Mouse (Mus musculus) regulatory T cell (primary cell): ENCODE data around the gene Spcs2.

Experiments
- in situ Hi-C: fragments of 300-600 bp; cut with MboI, MseI; formaldehyde crosslinking; loops from one replicate; pipeline ENCODE4 v1.15.1; 2025; ENCODE audit warnings: high pct_unique_total_duplicates

The Spcs2 gene

DNA sequence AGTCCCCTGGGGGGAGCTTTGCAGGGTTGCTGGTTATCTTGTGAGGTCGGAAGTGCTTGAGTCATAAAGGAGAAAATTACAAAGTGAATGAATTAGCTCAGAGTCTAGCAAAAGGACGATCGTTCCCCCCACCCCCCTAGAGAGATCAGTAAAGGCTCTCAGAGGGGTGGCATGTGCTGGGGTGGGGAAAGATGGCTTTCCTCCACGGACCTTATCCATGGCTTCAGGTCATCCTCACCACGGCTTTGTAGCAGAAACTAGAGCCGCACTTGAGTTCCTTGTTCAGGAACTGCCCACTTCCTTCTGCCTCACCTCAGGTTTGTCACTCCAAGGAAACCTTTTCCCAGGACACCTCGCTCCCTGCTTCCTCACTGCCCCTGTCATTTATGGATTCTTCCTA lies at the start of gene Spcs2:
Spcs2 (minus strand) TSS at position 101 of the 400 bp plus-strand sequence.
- in situ Hi-C loops: no loop called here

DNA sequence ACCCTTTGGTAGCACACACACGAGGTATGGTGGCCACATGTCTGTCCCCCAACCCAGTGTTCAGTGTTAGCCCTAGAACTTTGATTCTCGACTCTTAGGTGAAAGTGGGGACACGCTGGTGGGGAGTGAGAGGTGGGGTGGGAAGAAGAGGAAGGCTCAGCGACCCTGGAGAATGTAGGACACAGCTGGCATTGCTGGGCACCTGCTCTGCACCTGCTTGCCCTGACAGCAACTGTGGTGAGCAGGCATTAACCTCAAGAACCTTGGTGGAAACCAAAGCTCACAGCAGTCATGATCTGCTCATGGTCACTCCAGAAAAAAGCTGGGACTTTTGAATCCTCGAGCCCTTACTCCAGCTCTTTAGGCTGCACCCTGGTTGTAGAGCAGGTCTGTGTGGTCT lies 47.8 kb upstream of the Spcs2 start:
- in situ Hi-C loops: no loop called here

DNA sequence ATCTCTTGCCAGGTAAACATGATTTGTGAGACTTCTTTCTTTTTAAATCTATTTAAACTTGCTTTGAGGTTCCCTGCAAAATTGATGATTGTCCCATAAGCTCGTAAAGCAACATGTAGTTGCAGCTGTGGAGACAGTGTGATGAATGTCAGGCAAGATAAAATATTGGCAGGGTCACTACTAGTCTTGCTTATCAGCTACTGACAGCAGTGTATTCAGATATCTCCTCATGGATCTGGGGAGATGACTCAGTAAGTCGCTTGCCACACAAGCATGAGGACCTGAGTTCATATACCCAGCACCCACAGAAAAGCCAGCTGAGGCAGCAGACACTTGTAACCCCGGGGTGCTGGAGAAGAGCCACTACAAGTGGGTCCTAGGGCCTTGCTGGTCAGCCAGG lies 44.2 kb upstream of the Spcs2 start:
- in situ Hi-C loops: no loop called here

DNA sequence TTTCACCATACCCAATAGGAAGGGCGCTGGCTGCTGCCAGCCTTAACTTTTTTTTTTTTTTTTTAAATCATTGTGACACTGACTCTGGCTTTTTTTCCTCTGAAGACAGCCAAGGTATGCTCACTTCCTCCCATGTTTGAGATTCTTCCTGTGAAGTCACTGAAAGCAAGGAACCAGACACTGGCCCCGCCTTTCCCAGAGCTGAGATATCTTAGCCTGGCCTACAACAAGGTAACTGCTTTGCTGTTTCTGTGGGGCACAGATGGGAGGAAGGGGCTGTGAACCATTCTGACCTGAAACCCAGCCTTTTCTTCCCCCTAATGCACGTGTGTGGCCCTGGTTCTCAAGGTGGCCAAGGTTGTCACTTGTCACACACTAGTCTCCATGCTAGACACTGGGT lies 43.1 kb upstream of the Spcs2 start:
- in situ Hi-C loops: no loop called here

DNA sequence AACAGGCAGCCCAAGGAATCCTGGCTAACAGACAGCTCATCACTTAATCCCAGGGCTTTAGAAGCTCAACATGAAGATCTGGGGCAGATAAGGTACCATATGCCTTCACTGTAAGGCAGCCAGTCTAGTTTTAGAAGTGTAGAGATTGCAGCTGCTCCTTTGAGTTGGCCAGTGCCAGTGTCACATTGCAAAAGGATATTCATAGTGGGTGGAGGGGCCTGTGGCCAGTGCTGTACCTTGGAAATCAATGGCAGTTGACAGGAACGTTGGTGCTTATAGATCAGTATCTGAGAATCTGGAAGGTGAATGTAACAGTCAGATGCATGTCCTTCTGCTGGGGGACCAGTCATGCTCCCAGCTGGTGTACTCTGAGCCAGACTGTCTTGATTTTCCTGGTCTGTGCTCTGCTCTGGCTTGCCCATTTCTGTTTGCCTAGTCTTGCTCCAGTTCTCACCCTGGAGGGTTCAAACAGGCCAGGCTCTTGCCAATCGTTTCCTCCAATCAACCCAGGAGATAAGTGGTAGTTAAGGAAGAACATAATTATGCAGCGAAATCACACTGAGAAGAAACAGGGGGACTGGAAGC lies 41.3 kb upstream of the Spcs2 start:
- in situ Hi-C loops: no loop called here

DNA sequence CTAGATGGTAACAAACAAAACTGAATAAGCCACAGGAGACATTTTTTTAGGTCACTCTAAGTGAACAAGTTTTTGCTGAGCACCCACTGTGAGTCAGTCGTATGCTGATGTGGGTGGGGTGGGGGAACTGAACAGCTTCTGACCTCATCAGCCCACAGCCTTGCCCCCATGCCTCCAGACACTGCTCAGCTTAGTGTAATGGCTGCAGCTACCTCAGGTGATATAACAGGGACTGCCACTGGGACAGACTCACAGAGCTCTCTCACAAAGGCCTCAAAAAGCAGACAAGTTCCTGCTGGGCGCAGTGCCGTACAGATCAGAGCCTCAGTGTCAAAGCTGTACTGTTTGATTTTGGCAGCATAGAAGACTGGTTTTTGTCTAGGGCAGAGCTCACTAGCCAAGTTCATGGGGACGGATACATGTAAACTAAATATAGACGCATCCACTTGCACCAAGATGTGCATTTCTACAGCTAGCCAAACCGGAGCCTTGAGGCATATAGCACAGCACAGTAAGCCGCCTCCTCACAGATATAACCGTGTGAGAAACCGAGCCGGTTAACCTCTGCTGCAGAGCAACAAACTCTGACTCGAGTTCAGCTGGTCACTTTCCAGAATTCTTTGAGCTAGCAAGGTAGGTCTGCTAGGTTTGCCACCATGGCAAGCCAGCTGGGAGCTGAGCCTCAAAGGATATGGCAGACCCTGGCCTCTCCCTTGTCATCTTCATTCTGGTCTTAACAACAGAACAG lies 39.8 kb upstream of the Spcs2 start:
- in situ Hi-C loops: no loop called here

DNA sequence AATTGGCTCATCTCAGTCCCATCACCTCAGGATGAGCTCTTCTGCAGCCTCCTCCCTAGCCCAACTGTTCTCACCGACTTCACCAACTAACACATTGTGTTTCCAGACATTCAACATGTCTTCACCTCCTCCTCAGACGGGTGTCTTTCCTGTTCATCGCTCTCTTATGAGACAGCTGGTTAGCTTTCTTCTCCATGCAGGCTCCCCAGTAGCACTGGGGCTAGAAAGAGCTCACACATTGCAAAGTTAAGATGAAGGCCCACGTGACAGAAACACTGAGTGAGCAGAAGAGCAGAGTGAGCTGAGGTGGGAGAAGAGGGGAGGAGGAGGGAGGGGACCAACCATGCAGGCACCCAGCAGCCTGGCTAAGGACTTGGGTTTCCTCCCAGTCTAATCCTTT lies 38.9 kb upstream of the Spcs2 start:
- in situ Hi-C loops: no loop called here

DNA sequence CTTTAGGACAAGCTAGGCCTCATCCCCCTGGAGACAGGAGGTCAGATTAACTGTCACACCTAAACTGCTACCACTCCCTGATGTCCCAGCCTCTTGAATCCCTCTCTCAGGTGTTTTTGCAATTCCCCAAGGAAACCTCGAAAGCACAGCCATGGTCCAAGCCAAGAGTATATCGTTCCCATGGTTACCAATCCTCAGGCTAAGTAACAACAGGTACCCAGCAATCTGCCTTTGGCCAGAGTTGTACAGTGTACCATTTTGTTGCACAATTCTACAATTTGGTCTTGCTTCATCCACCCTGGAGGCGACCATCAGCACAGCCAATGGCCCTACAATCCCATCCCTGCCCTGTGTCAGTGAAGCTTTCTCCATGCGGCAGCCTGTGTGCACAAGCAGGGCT lies 33.6 kb upstream of the Spcs2 start:
- in situ Hi-C loops: no loop called here

DNA sequence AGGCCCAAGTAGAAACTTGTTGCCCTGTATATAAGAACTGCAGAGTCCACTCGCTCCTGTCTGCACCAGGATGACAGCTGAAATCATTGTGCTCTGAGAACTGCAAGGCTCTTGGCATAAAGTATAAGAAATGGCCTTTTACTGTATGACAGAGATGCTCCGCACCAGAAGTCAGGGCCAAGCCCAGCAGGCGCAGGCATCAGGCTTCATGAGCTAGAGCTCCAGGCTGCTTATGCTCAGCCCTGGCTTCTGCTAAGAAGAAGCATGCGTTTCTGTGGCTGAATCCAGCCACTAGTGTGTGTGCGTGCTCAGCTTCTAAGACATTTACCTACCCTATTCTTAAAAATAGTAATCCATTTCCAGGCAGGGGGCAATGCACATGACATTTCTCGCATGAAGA lies 31.2 kb upstream of the Spcs2 start:
- in situ Hi-C loops: no loop called here

DNA sequence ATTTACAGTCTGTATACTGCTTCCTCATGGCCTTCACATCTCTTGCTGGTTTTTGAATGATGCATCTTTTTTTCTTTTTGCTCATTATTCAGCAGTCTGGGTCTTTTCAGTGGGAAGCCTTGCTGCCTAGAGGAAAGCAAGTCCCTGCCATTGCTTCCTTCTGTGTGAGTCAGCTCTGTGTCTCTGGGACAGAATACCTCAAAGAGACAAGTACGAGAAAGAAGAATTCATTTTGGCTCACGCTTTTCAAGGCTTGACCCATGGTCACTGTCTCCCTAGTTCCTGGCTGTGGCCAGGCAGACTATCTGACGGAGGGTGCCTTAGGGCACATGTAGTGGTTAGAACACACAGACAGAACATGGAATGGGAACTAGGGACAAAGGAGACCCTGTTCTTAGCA lies 30.7 kb upstream of the Spcs2 start:
- in situ Hi-C loops: no loop called here

DNA sequence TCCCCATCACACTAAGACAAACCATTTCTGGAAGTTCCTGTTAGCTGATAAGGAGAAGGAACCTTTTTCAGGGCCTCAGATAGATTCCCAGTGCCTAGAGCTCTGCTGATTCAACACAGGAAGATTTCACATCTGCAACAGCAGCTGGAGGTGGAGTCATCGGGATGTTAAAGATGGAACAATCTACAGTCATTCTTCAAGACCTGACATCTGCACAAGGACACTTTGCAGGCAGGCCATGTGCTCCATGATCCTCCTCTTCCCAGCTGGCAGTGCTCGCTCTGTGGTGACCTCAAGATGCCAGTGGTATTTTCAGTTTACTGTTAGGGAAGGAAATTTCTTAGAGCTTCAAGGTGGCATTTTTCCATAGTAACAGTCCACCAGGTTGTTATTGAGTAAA lies 29.1 kb upstream of the Spcs2 start:
- in situ Hi-C loops: no loop called here

DNA sequence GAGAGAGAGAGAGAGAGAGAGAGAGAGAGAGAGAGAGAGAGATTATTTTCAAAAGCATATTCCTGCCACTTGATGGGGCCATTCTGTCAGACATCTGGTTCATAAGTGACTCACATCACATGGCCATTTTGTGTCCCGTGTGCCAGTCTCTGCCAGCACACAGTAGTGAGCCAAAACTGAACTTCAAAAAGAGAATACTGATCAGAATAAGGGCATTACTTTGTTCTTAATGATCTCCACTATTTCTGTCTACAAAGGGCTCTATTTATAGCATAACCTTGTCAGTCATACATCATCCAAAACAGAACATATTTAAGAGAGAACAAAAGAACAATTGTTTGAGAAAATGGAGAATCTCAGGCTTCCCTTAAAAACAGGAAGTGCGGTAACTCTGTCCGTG lies 28.2 kb upstream of the Spcs2 start:
- in situ Hi-C loops: no loop called here

DNA sequence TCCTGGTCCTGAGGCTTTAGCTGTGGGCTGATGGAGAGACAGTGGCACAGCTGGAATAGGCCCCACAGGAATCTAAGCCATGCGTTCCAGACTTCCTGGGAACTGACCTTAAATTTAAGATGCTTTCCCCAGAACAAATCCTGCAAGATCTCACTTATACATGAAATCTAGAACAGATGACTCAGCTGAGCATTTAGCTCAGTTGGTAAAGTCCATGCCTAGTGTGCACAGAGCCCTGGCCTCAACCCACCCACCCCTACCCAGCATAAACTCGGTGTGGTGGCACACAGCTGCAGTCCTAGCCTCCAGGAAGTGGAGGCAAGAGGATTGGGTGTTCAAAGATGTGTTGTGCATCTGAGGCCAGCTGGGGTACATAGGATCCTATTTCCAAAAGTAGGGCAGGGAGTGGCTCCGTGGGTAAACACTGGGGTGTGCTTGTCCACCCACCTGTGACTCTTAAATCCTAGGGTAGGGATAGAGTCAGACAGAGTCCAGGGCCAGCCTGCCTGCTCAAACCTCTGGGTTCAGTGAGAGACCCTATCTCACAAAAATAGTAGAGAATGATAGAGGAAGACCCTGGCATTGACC lies 27.0 kb upstream of the Spcs2 start:
- in situ Hi-C loops: no loop called here

DNA sequence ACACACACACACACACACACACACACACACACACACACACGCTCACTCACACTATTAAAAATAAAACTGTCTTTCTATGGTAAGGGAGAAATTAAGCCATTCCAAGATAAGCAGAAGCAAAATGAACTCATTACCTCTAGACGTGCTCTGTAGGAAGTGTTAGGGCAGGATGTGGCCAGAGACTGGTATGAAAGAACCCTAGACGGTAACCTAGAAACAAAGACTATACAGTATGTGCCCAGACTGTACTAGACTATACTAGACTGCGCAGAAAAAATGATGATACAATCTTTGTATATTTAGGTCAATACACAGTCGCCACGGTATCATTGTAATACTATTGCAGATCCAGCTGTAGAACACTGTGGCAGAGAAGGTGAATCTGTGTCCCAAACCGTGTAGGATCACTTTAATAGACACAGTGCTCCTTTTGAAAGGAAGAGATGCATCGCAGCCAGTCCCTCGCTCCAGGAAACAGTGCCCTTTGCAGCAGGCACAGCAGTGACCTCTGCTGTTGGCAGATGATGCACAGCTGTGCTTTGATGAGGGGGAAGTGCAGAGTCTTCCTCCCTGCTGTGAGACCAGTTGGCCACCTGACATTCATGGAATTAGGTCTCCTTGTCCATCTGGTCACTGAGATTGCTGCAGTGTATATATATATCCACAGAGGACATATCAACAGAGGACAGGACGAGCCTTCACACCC lies 26.1 kb upstream of the Spcs2 start:
- in situ Hi-C loops: no loop called here

DNA sequence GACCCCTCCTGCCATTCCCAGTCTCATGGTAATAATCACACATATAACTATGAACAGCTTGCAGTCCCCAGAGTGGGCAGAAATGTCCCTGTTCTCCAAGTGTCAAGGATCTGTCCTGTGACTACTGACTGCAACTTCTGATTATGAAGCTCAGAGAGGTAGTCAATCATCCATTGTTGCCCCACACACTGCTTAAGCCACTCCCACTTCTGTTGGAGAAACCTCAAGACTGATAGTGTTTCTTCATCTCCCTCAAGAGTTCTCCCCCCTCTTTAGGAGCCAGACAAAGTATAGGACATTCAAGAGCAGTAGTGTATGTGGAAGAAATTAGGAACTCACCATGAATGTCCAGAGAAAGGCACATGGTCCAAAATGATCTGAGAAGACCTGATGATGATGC lies 24.5 kb upstream of the Spcs2 start:
- in situ Hi-C loops: no loop called here

DNA sequence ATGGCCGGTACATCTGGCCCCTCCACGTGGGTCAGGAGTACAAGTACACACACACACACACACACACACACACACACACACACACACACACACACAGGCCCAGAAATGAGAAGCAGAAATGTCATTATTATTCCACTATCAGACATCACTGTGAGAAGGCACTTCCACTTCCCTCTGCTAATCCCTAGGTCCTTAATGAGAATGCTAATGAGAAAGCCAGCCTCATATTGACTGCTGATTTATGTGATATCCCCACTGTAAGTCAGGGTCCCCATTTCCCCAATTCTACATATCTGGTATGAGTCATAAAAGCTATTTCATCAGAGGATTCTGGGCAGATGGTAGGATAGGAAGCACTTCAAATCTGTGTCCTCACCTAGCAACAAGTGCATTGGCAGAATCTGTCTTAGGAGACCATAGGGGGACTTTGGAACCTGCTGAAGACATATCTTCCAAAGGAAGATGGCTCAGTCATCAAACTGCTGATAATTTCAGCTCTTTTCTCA lies 24.0 kb upstream of the Spcs2 start:
- in situ Hi-C loops: no loop called here

DNA sequence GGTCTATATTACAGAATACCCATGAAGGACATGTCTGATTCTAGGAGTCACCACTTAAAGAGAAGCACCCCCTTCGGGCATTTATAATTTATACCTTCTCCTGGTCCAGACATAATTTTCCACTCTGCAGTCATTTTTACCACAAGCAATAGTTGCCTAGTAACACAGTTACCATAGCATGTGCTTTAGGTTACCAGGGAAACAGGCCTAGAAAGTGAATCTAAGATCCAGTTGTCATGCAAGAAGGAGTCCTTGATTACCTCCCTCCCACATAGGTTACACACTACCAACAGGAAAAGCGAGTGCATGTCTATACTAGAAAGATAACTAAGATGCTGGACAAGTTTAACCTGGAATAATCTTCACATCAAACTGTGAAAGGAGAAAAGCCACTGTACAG lies 15.0 kb upstream of the Spcs2 start:
- in situ Hi-C loops: loop anchor here (5.0 kb wide), 2 partner anchors 66 to 99 kb away; no protein-coding TSS in a partner anchor

DNA sequence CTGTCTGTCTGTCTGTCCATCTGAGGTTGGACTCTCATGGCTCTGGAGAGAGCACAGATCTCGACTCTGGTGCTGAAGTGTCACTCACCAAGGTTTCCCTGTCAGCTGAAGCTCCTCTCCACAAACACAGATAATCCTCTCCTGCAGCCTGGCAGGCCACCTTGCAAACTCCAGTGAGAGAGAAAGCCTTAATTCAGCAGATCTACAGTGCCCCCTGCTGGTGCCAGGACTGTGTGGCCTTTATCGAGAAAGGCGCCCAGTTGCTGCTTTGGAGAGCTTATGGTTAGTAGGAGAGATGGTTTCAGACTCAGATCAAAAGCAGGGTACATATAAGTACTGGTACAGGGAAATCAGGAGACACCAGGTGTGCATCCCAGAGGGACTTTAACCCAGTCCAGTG lies 13.1 kb upstream of the Spcs2 start:
- in situ Hi-C loops: loop anchor here (5.0 kb wide), 2 partner anchors 64 to 101 kb away; no protein-coding TSS in a partner anchor

DNA sequence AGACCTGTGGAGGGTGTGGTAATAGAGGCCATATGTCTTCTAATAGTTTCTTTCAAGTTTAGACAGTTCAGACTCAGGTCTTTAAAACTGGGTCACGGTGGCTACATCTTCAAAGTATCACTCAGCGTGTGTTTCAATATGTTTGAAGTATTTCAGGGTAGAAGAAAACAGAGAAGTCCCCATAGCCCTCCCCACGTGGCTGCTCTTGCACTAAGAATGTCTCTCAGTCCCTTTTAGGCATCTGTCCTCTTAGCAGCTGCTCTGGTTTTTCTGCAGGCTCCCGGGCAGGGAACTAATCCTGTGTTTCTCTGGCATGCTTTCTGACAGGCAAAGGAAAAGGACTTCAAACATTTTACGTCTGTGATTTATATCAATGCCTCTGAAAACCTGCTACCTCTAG lies 12.6 kb upstream of the Spcs2 start:
- in situ Hi-C loops: loop anchor here (5.0 kb wide), 2 partner anchors 64 to 101 kb away; no protein-coding TSS in a partner anchor

DNA sequence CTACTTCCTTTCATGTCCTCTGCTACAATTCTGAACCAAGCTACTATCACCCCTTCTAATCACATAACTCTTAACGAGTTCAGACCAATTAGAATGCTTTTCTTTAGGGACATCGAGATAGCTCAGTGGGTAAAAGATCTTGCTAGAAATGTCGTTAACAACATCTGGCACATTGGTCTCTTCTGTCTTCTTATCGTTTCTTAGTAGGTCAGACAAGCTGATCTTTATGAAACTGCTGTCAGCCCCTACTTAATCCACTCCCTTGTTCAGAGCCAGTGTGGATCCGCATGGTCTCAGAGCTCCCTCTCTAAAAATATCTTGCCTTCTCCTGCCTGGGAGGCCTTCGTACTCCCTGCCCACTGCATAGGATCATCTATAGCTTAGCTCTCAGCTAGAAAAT lies 10.7 kb upstream of the Spcs2 start:
- in situ Hi-C loops: no loop called here

DNA sequence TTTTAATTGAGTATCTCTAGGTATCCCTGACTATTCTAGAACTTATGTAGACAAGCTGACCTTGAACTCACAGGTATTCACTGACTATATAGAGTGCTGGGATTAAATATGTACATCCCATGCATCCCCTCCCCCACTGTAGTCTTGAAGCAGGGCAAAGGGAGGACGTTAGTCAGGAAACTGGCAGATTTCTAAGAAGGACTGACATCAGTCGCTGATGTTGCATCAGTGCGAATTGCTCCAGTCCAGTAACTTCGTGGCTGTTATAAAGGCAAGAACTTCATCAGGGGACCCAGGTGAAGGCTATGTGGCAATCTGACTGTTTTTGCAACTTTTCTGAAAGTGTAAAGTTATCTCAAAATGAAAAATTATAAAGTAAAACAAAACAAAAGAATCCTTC lies 6.0 kb upstream of the Spcs2 start:
- in situ Hi-C loops: no loop called here

DNA sequence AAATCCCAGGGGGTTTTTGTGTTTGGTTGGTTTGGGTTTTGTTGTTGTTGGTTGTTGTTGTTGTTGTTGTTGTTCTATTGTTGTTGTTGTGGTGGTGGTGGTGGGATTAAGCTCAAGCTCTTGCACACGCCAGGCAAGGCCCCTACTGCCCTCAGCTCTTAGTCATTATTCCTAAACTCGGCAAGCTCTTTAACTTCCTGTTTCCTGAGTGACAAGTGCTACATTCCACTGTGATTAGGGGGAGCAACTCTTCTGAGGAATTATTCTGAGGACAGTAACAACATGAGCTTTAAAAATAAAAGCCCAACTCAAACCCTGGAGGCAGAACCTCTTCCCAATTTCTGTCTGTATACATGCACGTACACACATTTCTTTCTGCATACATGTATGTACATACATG lies 2.0 kb upstream of the Spcs2 start:
- in situ Hi-C loops: no loop called here
